Mouse (Mus musculus) limb, embryonic 13.5 days (tissue): ENCODE results near the gene Idh2. TPM values are rescaled to one million over a fixed set of nuclear protein-coding genes. Genes with fewer than 3 reads are reported as not detected.

Source experiments
- ATAC-seq: fragments of 200-750 bp; cut with Nextera tagmentation; 2 replicates; pipeline ENCODE4 v1.8.0; 2017; ENCODE audit warnings: low read depth, moderate number of reproducible peaks, moderate TSS enrichment; ENCODE audit not compliant: low FRiP score
- H3K27ac ChIP-seq: fragments of 300-500 bp; sonication (generic); 2 replicates; pipeline ENCODE4 v1.5.1; 2015; ENCODE audit warnings: inconsistent platforms, mild to moderate bottlenecking, moderate library complexity
- H3K27me3 ChIP-seq: fragments of 300-500 bp; sonication (generic); 2 replicates; pipeline ENCODE4 v1.6.1; 2015; ENCODE audit warnings: mild to moderate bottlenecking, inconsistent platforms
- H3K36me3 ChIP-seq: fragments of 300-500 bp; sonication (generic); 2 replicates; pipeline ENCODE4 v1.6.1; 2015; ENCODE audit warnings: inconsistent platforms, mild to moderate bottlenecking, moderate library complexity
- H3K4me1 ChIP-seq: fragments of 300-500 bp; sonication (generic); 2 replicates; pipeline ENCODE4 v1.6.1; 2015; ENCODE audit warnings: inconsistent platforms
- H3K4me2 ChIP-seq: fragments of 300-500 bp; sonication (generic); replicated peaks from 2 replicates; pipeline ENCODE4 v1.6.1; 2015; ENCODE audit warnings: inconsistent platforms, mild to moderate bottlenecking, moderate library complexity
- H3K4me3 ChIP-seq: fragments of 300-500 bp; sonication (generic); 2 replicates; pipeline ENCODE4 v1.5.1; 2015; ENCODE audit warnings: moderate library complexity, mild to moderate bottlenecking, inconsistent platforms
- H3K9ac ChIP-seq: fragments of 300-500 bp; sonication (generic); 2 replicates; pipeline ENCODE4 v1.6.1; 2015; ENCODE audit warnings: mild to moderate bottlenecking, inconsistent platforms
- H3K9me3 ChIP-seq: fragments of 300-500 bp; sonication (generic); 2 replicates; pipeline ENCODE4 v1.6.1; 2016; ENCODE audit warnings: inconsistent platforms
- WGBS: fragments of 180-500 bp; shearing (Covaris S2); methylation state at CpG from one replicate; pipeline ENCODE4 v1.1.7; 2015; 5-methylcytosine and 5-hydroxymethylcytosine counted together
- polyA plus RNA-seq: library from polyadenylated mRNA; unstranded; fragments of >200 nt; fragmentation: Nextera tagmentation; extraction: Ambion mirVana; gene quantifications from 2 replicates; pipeline ENCODE4 v1.2.1, GENCODE M21; 2015

Idh2 gene
- polyA plus RNA-seq, 1 experiment from 2014 or later, result 619 TPM

GRCm38 (mm10) chr7:80063902-80064736 lies 51.1 kb downstream of the Idh2 start:
- Histone ChIP-seq H3K9me3 (no peaks in the 10 kb centered on the region), H3K9ac (no peak overlapping the region), H3K36me3 (no peaks in the 10 kb centered on the region), H3K4me1 (peaks cover 22% of the 10 kb centered on the region), H3K27me3 (no peaks in the 10 kb centered on the region), H3K4me2 (no peak overlapping the region), H3K4me3 (no peak overlapping the region), H3K27ac (no peak overlapping the region)
- ATAC-seq, result no peak
- 73% methylated on average over 15 of the region's 15 CpGs for WGBS

GRCm38 (mm10) chr7:80063244-80063643 lies 51.9 kb downstream of the Idh2 start:
- H3K4me1 ChIP-seq, result peaks cover 26% of the 10 kb centered on the region
- no peaks in the 10 kb centered on the region for H3K27me3 ChIP-seq
- H3K4me3 ChIP-seq, result no peak overlapping the region
- no peak overlapping the region for H3K4me2 ChIP-seq
- no peak for ATAC-seq
- H3K9ac ChIP-seq, result no peak overlapping the region
- WGBS, result 83% methylated on average over 5 of the region's 5 CpGs
- no peaks in the 10 kb centered on the region for H3K36me3 ChIP-seq
- no peaks in the 10 kb centered on the region for H3K9me3 ChIP-seq
- H3K27ac ChIP-seq, result no peak overlapping the region

- H3K27me3 ChIP-seq, result no peaks in the 10 kb centered on the region
- peaks cover 31% of the 10 kb centered on the region for H3K4me1 ChIP-seq
- H3K36me3 ChIP-seq, result peaks cover 4% of the 10 kb centered on the region; the same call in 1 of the 2 replicates
- ATAC-seq, result no peak
- no peaks in the 10 kb centered on the region for H3K9me3 ChIP-seq
- no peak overlapping the region for H3K4me2 ChIP-seq
- H3K4me3 ChIP-seq, result no peak overlapping the region
- 91% methylated on average over 17 of the region's 17 CpGs for WGBS
- no peak overlapping the region for H3K27ac ChIP-seq
- H3K9ac ChIP-seq, result no peak overlapping the region
These were observed 52.9 kb downstream of the Idh2 start for GRCm38 (mm10) chr7:80062083-80062826.

GRCm38 (mm10) chr7:80060012-80060778 lies 55.0 kb downstream of the Idh2 start:
- 78% methylated on average over 10 of the region's 10 CpGs for WGBS
- no peak overlapping the region for H3K9ac ChIP-seq
- H3K4me1 ChIP-seq, result peaks cover 40% of the 10 kb centered on the region
- ATAC-seq, result no peak
- no peaks in the 10 kb centered on the region for H3K27me3 ChIP-seq
- H3K9me3 ChIP-seq, result no peaks in the 10 kb centered on the region
- no peak overlapping the region for H3K4me2 ChIP-seq
- no peak overlapping the region for H3K4me3 ChIP-seq
- H3K27ac ChIP-seq, result no peak overlapping the region
- peaks cover 4% of the 10 kb centered on the region; the same call in 1 of the 2 replicates for H3K36me3 ChIP-seq

- Histone ChIP-seq H3K4me1 (peaks cover 40% of the 10 kb centered on the region), H3K9me3 (no peaks in the 10 kb centered on the region), H3K27ac (peak overlapping the region; percentile 44; the same call in 1 of the 2 replicates), H3K4me3 (no peak overlapping the region), H3K9ac (no peak overlapping the region), H3K27me3 (no peaks in the 10 kb centered on the region), H3K4me2 (no peak overlapping the region), H3K36me3 (peaks cover 4% of the 10 kb centered on the region; the same call in 1 of the 2 replicates)
- WGBS, result 71% methylated on average over 13 of the region's 13 CpGs
- no peak for ATAC-seq
These were observed 55.9 kb downstream of the Idh2 start for GRCm38 (mm10) chr7:80059064-80059838.

DNA sequence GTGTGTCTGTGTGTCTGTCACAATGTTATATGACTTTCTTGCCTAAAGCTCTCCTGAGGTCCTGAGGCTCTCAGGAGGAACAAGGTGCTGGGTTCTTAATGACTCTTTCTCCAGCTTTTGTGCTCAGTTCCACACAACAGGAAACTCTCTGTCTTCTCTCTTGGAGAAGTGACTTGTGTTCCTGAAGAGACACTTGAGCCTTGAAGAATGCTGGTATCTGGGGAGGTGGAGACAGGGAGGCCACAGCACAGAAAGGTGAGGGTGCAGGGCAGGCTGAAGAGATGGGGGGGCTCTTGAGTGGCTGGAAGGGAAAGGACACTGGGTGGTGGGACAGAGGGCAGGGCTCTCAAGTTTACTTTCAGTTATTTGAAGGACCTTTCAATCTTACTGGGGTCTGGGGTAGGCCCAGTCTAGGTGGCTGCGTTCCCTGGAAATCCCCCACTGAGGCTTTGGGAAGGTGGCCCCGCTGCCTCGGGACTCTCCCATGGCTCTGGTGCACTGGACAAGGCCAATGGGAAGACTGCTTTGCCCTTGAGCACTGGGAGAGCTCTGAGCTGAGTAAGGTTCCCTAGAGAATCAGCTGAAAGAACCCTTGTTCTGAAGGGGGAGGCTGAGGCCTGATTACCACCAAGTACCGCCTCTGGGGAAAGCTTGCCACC lies 56.7 kb downstream of the Idh2 start:
- H3K4me3 ChIP-seq, result no peak overlapping the region
- H3K4me2 ChIP-seq, result no peak overlapping the region
- peaks cover 40% of the 10 kb centered on the region for H3K4me1 ChIP-seq
- no peak overlapping the region for H3K9ac ChIP-seq
- H3K27me3 ChIP-seq, result no peaks in the 10 kb centered on the region
- no peaks in the 10 kb centered on the region for H3K9me3 ChIP-seq
- 78% methylated on average over 4 of the region's 4 CpGs for WGBS
- peaks cover 4% of the 10 kb centered on the region; the same call in 1 of the 2 replicates for H3K36me3 ChIP-seq
- ATAC-seq, result no peak
- peak overlapping the region; percentile 48; the same call in 1 of the 2 replicates for H3K27ac ChIP-seq

- Histone ChIP-seq H3K4me2 (no peak overlapping the region), H3K9ac (no peak overlapping the region), H3K9me3 (no peaks in the 10 kb centered on the region), H3K4me1 (peaks cover 43% of the 10 kb centered on the region), H3K4me3 (no peak overlapping the region), H3K27ac (peak overlapping the region; percentile 48; the same call in 1 of the 2 replicates), H3K36me3 (peaks cover 4% of the 10 kb centered on the region; the same call in 1 of the 2 replicates), H3K27me3 (no peaks in the 10 kb centered on the region)
- 72% methylated on average over 14 of the region's 14 CpGs for WGBS
- ATAC-seq, result no peak
These were observed 57.4 kb downstream of the Idh2 start for GRCm38 (mm10) chr7:80057781-80058180.

GRCm38 (mm10) chr7:80057002-80057691 lies 58.0 kb downstream of the Idh2 start:
- H3K9ac ChIP-seq, result no peak overlapping the region
- no peaks in the 10 kb centered on the region for H3K9me3 ChIP-seq
- peaks cover 4% of the 10 kb centered on the region; the same call in 1 of the 2 replicates for H3K36me3 ChIP-seq
- H3K4me2 ChIP-seq, result no peak overlapping the region
- H3K27me3 ChIP-seq, result no peaks in the 10 kb centered on the region
- no peak for ATAC-seq
- H3K4me3 ChIP-seq, result no peak overlapping the region
- peaks cover 45% of the 10 kb centered on the region for H3K4me1 ChIP-seq
- H3K27ac ChIP-seq, result no peak overlapping the region
- WGBS, result 75% methylated on average over 4 of the region's 4 CpGs

- Histone ChIP-seq H3K27ac (no peak overlapping the region), H3K36me3 (peaks cover 4% of the 10 kb centered on the region; the same call in 1 of the 2 replicates), H3K4me3 (no peak overlapping the region), H3K27me3 (no peaks in the 10 kb centered on the region), H3K9ac (no peak overlapping the region), H3K9me3 (no peaks in the 10 kb centered on the region), H3K4me1 (peaks cover 54% of the 10 kb centered on the region), H3K4me2 (no peak overlapping the region)
- WGBS, result 89% methylated on average over 12 of the region's 12 CpGs
- no peak for ATAC-seq
These were observed 59.4 kb downstream of the Idh2 start for GRCm38 (mm10) chr7:80055781-80056180.

GRCm38 (mm10) chr7:80053147-80053546 lies 62.0 kb downstream of the Idh2 start:
- Histone ChIP-seq H3K27ac (no peak overlapping the region), H3K27me3 (no peaks in the 10 kb centered on the region), H3K4me2 (no peak overlapping the region), H3K4me3 (no peak overlapping the region), H3K9me3 (no peaks in the 10 kb centered on the region), H3K36me3 (peaks cover 4% of the 10 kb centered on the region; the same call in 1 of the 2 replicates), H3K9ac (no peak overlapping the region), H3K4me1 (peaks cover 46% of the 10 kb centered on the region)
- 74% methylated on average over 9 of the region's 9 CpGs for WGBS
- no peak for ATAC-seq
